Comparison of ENCODE assay signal across 9 mouse cellular contexts in the genomic region with DNA sequence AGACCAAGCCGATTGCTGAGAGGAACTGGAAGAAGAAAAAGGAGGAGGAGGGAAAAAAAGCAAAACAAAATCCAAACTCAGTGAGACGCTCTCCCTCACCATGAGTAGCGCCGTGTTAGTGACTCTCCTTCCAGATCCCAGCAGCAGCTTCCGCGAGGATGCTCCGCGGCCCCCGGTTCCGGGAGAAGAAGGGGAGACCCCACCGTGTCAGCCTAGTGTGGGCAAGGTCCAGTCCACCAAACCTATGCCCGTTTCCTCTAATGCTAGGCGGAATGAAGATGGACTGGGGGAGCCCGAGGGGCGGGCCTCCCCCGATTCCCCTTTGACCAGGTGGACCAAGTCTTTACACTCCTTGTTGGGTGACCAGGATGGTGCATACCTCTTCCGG. TPM values are rescaled to one million over a fixed set of nuclear protein-coding genes. Genes with fewer than 3 reads are reported as not detected.
A peak's percentile ranks its signal among the peaks of the same experiment; 100 is the strongest.
DNase-seq lines count a peak whose midpoint lies in the region; ATAC-seq lines count a peak whose summit lies in the region.
"Had no signal": no experiment of that assay in that cellular context is flagged by ENCODE, and none has a peak within 500 bp of the region (broad histone marks: within the 10 kb centered on the region; RNA-seq: fewer than 3 reads in every experiment).

No protein-coding gene starts in this region.

- H3K36me3 ChIP-seq in kidney, embryonic 15.5 days, result no peaks in the 10 kb centered on the region; the same call in 1 of the 2 replicates
- H3K36me3 ChIP-seq in embryonic facial prominence, embryonic 15.5 days, result no peaks in the 10 kb centered on the region
- H3K36me3 ChIP-seq in intestine, embryonic 15.5 days, result no peaks in the 10 kb centered on the region

- H3K9ac ChIP-seq in kidney, embryonic 15.5 days, result peak overlapping the region; percentile 83
- H3K9ac ChIP-seq in embryonic facial prominence, embryonic 15.5 days, result peak overlapping the region; percentile 79
- peak overlapping the region; percentile 92 for H3K9ac ChIP-seq in intestine, embryonic 15.5 days

- intact Hi-C loops in left cerebral cortex, postnatal 10 days (cut with DNase I), result loop anchor here (5.0 kb wide), 2 partner anchors 146 to 476 kb away; no protein-coding TSS in a partner anchor

- no peak for DNase-seq in kidney, postnatal 25 days
- DNase-seq in neural tube, embryonic 10.5 days (ENCODE audit: extremely low spot score, low spot score), result peak; percentile 41
- DNase-seq in left cerebral cortex, postnatal 10 days (ENCODE audit: extremely low spot score in 1 of 2, low spot score in 2 of 2), result no peak
- DNase-seq in left cerebral cortex, adult 9 months (ENCODE audit: low spot score in 2 of 2), result no peak
- DNase-seq in frontal cortex, postnatal 36 days (ENCODE audit: low spot score in 2 of 2), result no peak

- peak overlapping the region; percentile 92 for H3K4me3 ChIP-seq in kidney, embryonic 15.5 days (replicated peaks)
- H3K4me3 ChIP-seq in embryonic facial prominence, embryonic 15.5 days (replicated peaks), result peak overlapping the region; percentile 76
- peak overlapping the region; percentile 86 for H3K4me3 ChIP-seq in intestine, embryonic 15.5 days (replicated peaks)

- H3K27ac ChIP-seq in kidney, embryonic 15.5 days, result 0 out of 2 replicates have a peak overlapping the region, but pooled peaks have one; percentile 54
- H3K27ac ChIP-seq in embryonic facial prominence, embryonic 15.5 days (replicated peaks), result peak overlapping the region; percentile 100
- no peak overlapping the region for H3K27ac ChIP-seq in intestine, embryonic 15.5 days

- ATAC-seq in kidney, embryonic 15.5 days (replicated peaks; ENCODE audit: low FRiP score), result no peak
- no peak for ATAC-seq in embryonic facial prominence, embryonic 15.5 days (ENCODE audit: insufficient number of reproducible peaks, low FRiP score, low TSS enrichment, low read depth)
- ATAC-seq in intestine, embryonic 15.5 days, result no peak

- H3K9me3 ChIP-seq in kidney, embryonic 15.5 days (replicated peaks), result no peaks in the 10 kb centered on the region
- H3K9me3 ChIP-seq in embryonic facial prominence, embryonic 15.5 days (replicated peaks), result no peaks in the 10 kb centered on the region
- no peaks in the 10 kb centered on the region for H3K9me3 ChIP-seq in intestine, embryonic 15.5 days

- peaks cover 75% of the 10 kb centered on the region for H3K4me1 ChIP-seq in kidney, embryonic 15.5 days
- peaks cover 55% of the 10 kb centered on the region for H3K4me1 ChIP-seq in embryonic facial prominence, embryonic 15.5 days
- peaks cover 32% of the 10 kb centered on the region for H3K4me1 ChIP-seq in intestine, embryonic 15.5 days (replicated peaks)

- no peaks in the 10 kb centered on the region for H3K27me3 ChIP-seq in kidney, embryonic 15.5 days
- no peaks in the 10 kb centered on the region for H3K27me3 ChIP-seq in embryonic facial prominence, embryonic 15.5 days
- no peaks in the 10 kb centered on the region for H3K27me3 ChIP-seq in intestine, embryonic 15.5 days (replicated peaks)

- WGBS in kidney, embryonic 15.5 days, result 3% methylated on average over 17 of the region's 17 CpGs
- WGBS in embryonic facial prominence, embryonic 15.5 days, result 3% methylated on average over 17 of the region's 17 CpGs
- 8% methylated on average over 17 of the region's 17 CpGs for WGBS in intestine, embryonic 15.5 days

- peak overlapping the region; percentile 91 for H3K4me2 ChIP-seq in kidney, embryonic 15.5 days
- H3K4me2 ChIP-seq in embryonic facial prominence, embryonic 15.5 days (replicated peaks), result peak overlapping the region; percentile 75
- H3K4me2 ChIP-seq in intestine, embryonic 15.5 days (replicated peaks), result peak overlapping the region; percentile 88

RNA-seq across cellular contexts. Expression of gene Axin2, which starts 3.0 kb away (rescaled TPM):
- 5.8 and 7.0 TPM in 2 replicates for polyA plus RNA-seq in kidney, embryonic 15.5 days (2015; fragmentation: Nextera tagmentation; extraction: Ambion mirVana)
- 12.5 and 14.5 TPM in 2 replicates for polyA plus RNA-seq in embryonic facial prominence, embryonic 15.5 days (2015; fragmentation: Nextera tagmentation; extraction: Ambion mirVana)
- 4.7 and 5.4 TPM in 2 replicates for polyA plus RNA-seq in intestine, embryonic 15.5 days (2015; fragmentation: Nextera tagmentation; extraction: Ambion mirVana)
- 10 to 100 TPM; 30.6 to 31.6 TPM for total RNA-seq in left cerebral cortex, postnatal 10 days (2021)
- total RNA-seq: MEL had no signal
